Mouse (Mus musculus) intestine, embryonic 14.5 days (tissue): ENCODE results near the gene Gramd1b. TPM values are rescaled to one million over a fixed set of nuclear protein-coding genes. Genes with fewer than 3 reads are reported as not detected.

ENCODE experiments used
- ATAC-seq: fragments of 200-750 bp; cut with Nextera tagmentation; replicated peaks from 2 replicates; pipeline ENCODE4 v1.8.0; 2017; ENCODE audit warnings: low read depth, moderate number of reproducible peaks, moderate TSS enrichment, moderate library complexity; ENCODE audit not compliant: low FRiP score, low TSS enrichment
- DNase-seq: peaks from one replicate; pipeline ENCODE4 v3.0.0-alpha.2; 2018; ENCODE audit warnings: low spot score
- H3K27ac ChIP-seq: fragments of 300-500 bp; sonication (generic); 2 replicates; pipeline ENCODE4 v1.5.1; 2014; ENCODE audit warnings: low read depth, mild to moderate bottlenecking, control low read depth
- H3K27me3 ChIP-seq: fragments of 300-500 bp; sonication (generic); replicated peaks from 2 replicates; pipeline ENCODE4 v1.6.1; 2014; ENCODE audit warnings: low read length, control low read depth; ENCODE audit not compliant: control insufficient read depth, insufficient read depth
- H3K36me3 ChIP-seq: fragments of 300-500 bp; sonication (generic); 2 replicates; pipeline ENCODE4 v1.6.1; 2014; ENCODE audit warnings: low read length, control low read depth; ENCODE audit not compliant: control insufficient read depth, insufficient read depth
- H3K4me1 ChIP-seq: fragments of 300-500 bp; sonication (generic); replicated peaks from 2 replicates; pipeline ENCODE4 v1.6.1; 2014; ENCODE audit warnings: low read length, control low read depth, mixed read lengths; ENCODE audit not compliant: control insufficient read depth, insufficient read depth
- H3K4me2 ChIP-seq: fragments of 300-500 bp; sonication (generic); 2 replicates; pipeline ENCODE4 v1.6.1; 2014; ENCODE audit warnings: low read length
- H3K4me3 ChIP-seq: fragments of 300-500 bp; sonication (generic); 2 replicates; pipeline ENCODE4 v1.5.1; 2014; ENCODE audit warnings: low read depth, low read length, control low read depth, mixed read lengths
- H3K9ac ChIP-seq: fragments of 300-500 bp; sonication (generic); 2 replicates; pipeline ENCODE4 v1.6.1; 2014; ENCODE audit warnings: mild to moderate bottlenecking, low read length
- H3K9me3 ChIP-seq: fragments of 300-500 bp; sonication (generic); 2 replicates; pipeline ENCODE4 v1.6.1; 2016; ENCODE audit warnings: low read length, control low read depth; ENCODE audit not compliant: control insufficient read depth
- WGBS: fragments of 180-500 bp; shearing (Covaris S2); extraction: QIAGEN DNeasy Blood & Tissue Kit; methylation state at CpG from one replicate; pipeline ENCODE4 v1.1.7; 2014; 5-methylcytosine and 5-hydroxymethylcytosine counted together
- polyA plus RNA-seq: library from polyadenylated mRNA; unstranded; fragments of >200 nt; fragmentation: Nextera tagmentation; extraction: Ambion mirVana; gene quantifications from 2 replicates; pipeline ENCODE4 v1.2.1, GENCODE M21; 2014

Gramd1b gene
- polyA plus RNA-seq, 1 experiment from 2014 or later, result 3.5 TPM

- Histone ChIP-seq H3K9ac (no peak overlapping the region), H3K36me3 (no peaks in the 10 kb centered on the region), H3K9me3 (no peaks in the 10 kb centered on the region), H3K4me1 (0 out of 2 replicates have a peak, but pooled peaks cover 3% of the 10 kb centered on the region), H3K4me2 (no peak overlapping the region), H3K27ac (no peak overlapping the region), H3K27me3 (no peaks in the 10 kb centered on the region), H3K4me3 (no peak overlapping the region)
- ATAC-seq, result no peak
- no peak for DNase-seq
- WGBS, result 63% methylated on average over 3 of the region's 3 CpGs
These were observed 122.8 kb downstream of the Gramd1b start for GRCm38 (mm10) chr9:40408415-40408814.

- Histone ChIP-seq H3K9me3 (no peaks in the 10 kb centered on the region), H3K4me1 (0 out of 2 replicates have a peak, but pooled peaks cover 3% of the 10 kb centered on the region), H3K27me3 (no peaks in the 10 kb centered on the region), H3K4me2 (no peak overlapping the region), H3K36me3 (no peaks in the 10 kb centered on the region), H3K9ac (no peak overlapping the region), H3K27ac (no peak overlapping the region), H3K4me3 (no peak overlapping the region)
- DNase-seq (no peak), ATAC-seq (no peak)
- WGBS, result 82% methylated on average over 5 of the region's 5 CpGs
These were observed 123.3 kb downstream of the Gramd1b start for GRCm38 (mm10) chr9:40407876-40408275.

- no peaks in the 10 kb centered on the region for H3K36me3 ChIP-seq
- H3K27ac ChIP-seq, result no peak overlapping the region
These were observed 125.4 kb downstream of the Gramd1b start for GRCm38 (mm10) chr9:40405804-40406203.

GRCm38 (mm10) chr9:40405263-40405662 lies 125.9 kb downstream of the Gramd1b start:
- no peaks in the 10 kb centered on the region for H3K36me3 ChIP-seq
- no peak overlapping the region for H3K4me2 ChIP-seq
- H3K4me3 ChIP-seq, result no peak overlapping the region
- no peak overlapping the region for H3K27ac ChIP-seq
- ATAC-seq, result no peak
- no peaks in the 10 kb centered on the region for H3K27me3 ChIP-seq
- H3K9me3 ChIP-seq, result no peaks in the 10 kb centered on the region
- H3K9ac ChIP-seq, result no peak overlapping the region
- 0 out of 2 replicates have a peak, but pooled peaks cover 3% of the 10 kb centered on the region for H3K4me1 ChIP-seq
- no peak for DNase-seq
- WGBS, result 61% methylated on average over 5 of the region's 5 CpGs

More at GRCm38 (mm10) chr9:40405804-40406203, 125.4 kb downstream of the Gramd1b start:
- no peaks in the 10 kb centered on the region for H3K9me3 ChIP-seq
- H3K9ac ChIP-seq, result no peak overlapping the region
- H3K4me1 ChIP-seq, result 0 out of 2 replicates have a peak, but pooled peaks cover 3% of the 10 kb centered on the region
- H3K4me2 ChIP-seq, result no peak overlapping the region
- ATAC-seq (no peak), DNase-seq (no peak)
- WGBS, result 41% methylated on average over 6 of the region's 6 CpGs
- no peaks in the 10 kb centered on the region for H3K27me3 ChIP-seq
- H3K4me3 ChIP-seq, result no peak overlapping the region

GRCm38 (mm10) chr9:40404637-40405036 lies 126.5 kb downstream of the Gramd1b start:
- Histone ChIP-seq H3K27ac (no peak overlapping the region), H3K9me3 (no peaks in the 10 kb centered on the region), H3K9ac (no peak overlapping the region), H3K36me3 (no peaks in the 10 kb centered on the region), H3K4me1 (0 out of 2 replicates have a peak, but pooled peaks cover 3% of the 10 kb centered on the region), H3K27me3 (no peaks in the 10 kb centered on the region), H3K4me3 (no peak overlapping the region), H3K4me2 (no peak overlapping the region)
- ATAC-seq, result no peak
- 88% methylated on average over 11 of the region's 11 CpGs for WGBS
- no peak for DNase-seq

GRCm38 (mm10) chr9:40403750-40404149 lies 127.4 kb downstream of the Gramd1b start:
- Histone ChIP-seq H3K36me3 (no peaks in the 10 kb centered on the region), H3K9me3 (no peaks in the 10 kb centered on the region), H3K9ac (no peak overlapping the region), H3K4me3 (no peak overlapping the region), H3K4me2 (no peak overlapping the region), H3K4me1 (0 out of 2 replicates have a peak, but pooled peaks cover 3% of the 10 kb centered on the region), H3K27ac (no peak overlapping the region), H3K27me3 (no peaks in the 10 kb centered on the region)
- ATAC-seq (no peak), DNase-seq (no peak)
- WGBS, result 79% methylated on average over 7 of the region's 7 CpGs

- DNase-seq, result no peak
- 88% methylated on average over 5 of the region's 5 CpGs for WGBS
These were observed 129.4 kb downstream of the Gramd1b start for GRCm38 (mm10) chr9:40401818-40402217.

GRCm38 (mm10) chr9:40400854-40401253 lies 130.3 kb downstream of the Gramd1b start:
- Histone ChIP-seq H3K27ac (no peak overlapping the region), H3K4me3 (no peak overlapping the region), H3K4me2 (no peak overlapping the region), H3K36me3 (no peaks in the 10 kb centered on the region), H3K27me3 (no peaks in the 10 kb centered on the region), H3K9me3 (no peaks in the 10 kb centered on the region), H3K9ac (no peak overlapping the region), H3K4me1 (0 out of 2 replicates have a peak, but pooled peaks cover 2% of the 10 kb centered on the region)
- 81% methylated on average over 9 of the region's 9 CpGs for WGBS
- no peak for DNase-seq
- no peak for ATAC-seq

More at GRCm38 (mm10) chr9:40401818-40402217, 129.4 kb downstream of the Gramd1b start:
- Histone ChIP-seq H3K4me3 (no peak overlapping the region), H3K4me2 (no peak overlapping the region), H3K9ac (no peak overlapping the region), H3K27ac (no peak overlapping the region), H3K9me3 (no peaks in the 10 kb centered on the region), H3K27me3 (no peaks in the 10 kb centered on the region), H3K4me1 (0 out of 2 replicates have a peak, but pooled peaks cover 3% of the 10 kb centered on the region), H3K36me3 (no peaks in the 10 kb centered on the region)
- no peak for ATAC-seq

GRCm38 (mm10) chr9:40400171-40400570 lies 131.0 kb downstream of the Gramd1b start:
- ATAC-seq, result no peak
- Histone ChIP-seq H3K9me3 (no peaks in the 10 kb centered on the region), H3K27ac (no peak overlapping the region), H3K4me3 (no peak overlapping the region), H3K27me3 (no peaks in the 10 kb centered on the region), H3K4me1 (no peaks in the 10 kb centered on the region), H3K9ac (no peak overlapping the region), H3K4me2 (no peak overlapping the region), H3K36me3 (no peaks in the 10 kb centered on the region)
- WGBS, result 85% methylated on average over 2 of the region's 2 CpGs
- DNase-seq, result no peak
